Comparison of ENCODE assay signal across 9 mouse cellular contexts in the genomic region with DNA sequence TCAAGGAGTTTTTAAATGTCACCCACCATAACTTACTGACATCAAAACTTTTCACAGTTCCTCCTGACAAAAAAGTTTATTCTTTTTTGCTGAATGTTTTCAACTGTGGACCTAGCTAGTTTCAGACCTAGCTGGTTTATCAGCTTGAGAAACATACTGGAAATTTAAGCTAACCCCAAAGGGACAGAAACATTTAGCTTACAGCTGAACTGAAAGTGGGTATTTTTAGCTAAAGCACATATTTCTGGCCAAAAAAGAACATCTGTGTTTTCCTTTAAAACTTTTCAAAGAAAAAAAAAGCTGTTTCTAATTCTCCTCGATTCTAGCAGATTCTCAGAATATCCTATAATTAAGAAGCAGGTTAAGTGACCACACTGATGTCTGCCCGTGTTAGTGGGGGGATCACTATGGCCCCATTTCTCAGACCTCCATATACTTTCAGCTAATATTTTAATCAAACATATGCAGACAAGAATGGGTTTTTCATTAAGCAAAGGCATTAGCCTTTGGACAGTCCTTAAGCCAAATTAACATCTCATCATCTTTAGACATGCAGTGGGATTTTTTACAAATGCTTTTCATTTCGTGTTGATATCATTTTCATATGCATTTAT. TPM values are rescaled to one million over a fixed set of nuclear protein-coding genes. Genes with fewer than 3 reads are reported as not detected.
A peak's percentile ranks its signal among the peaks of the same experiment; 100 is the strongest.
DNase-seq lines count a peak whose midpoint lies in the region; ATAC-seq and TF ChIP-seq lines count a peak whose summit lies in the region.
"Had no signal": no experiment of that assay in that cellular context is flagged by ENCODE, and none has a peak within 500 bp of the region (broad histone marks: within the 10 kb centered on the region; RNA-seq: fewer than 3 reads in every experiment).

No protein-coding gene starts in this region.

- no peak overlapping the region for H3K27ac ChIP-seq in kidney, postnatal 0 days
- H3K27ac ChIP-seq in embryonic facial prominence, embryonic 13.5 days = no peak overlapping the region
- H3K27ac ChIP-seq in intestine, embryonic 14.5 days (ENCODE audit: low read depth) = no peak overlapping the region
- H3K27ac ChIP-seq in midbrain, postnatal 0 days (ENCODE audit: low read depth, low read length) = no peak overlapping the region

- H3K4me3 ChIP-seq in kidney, postnatal 0 days (replicated peaks; ENCODE audit: low read depth, low read length) = peak overlapping the region; percentile 80
- peak overlapping the region; percentile 83 for H3K4me3 ChIP-seq in embryonic facial prominence, embryonic 13.5 days
- H3K4me3 ChIP-seq in intestine, embryonic 14.5 days (ENCODE audit: low read depth, low read length) = peak overlapping the region; percentile 60
- H3K4me3 ChIP-seq in midbrain, postnatal 0 days (ENCODE audit: low read depth, low read length) = peak overlapping the region; percentile 74

- no peak for ATAC-seq in kidney, postnatal 0 days (replicated peaks; ENCODE audit: low FRiP score, low read depth)
- ATAC-seq in embryonic facial prominence, embryonic 13.5 days (ENCODE audit: insufficient number of reproducible peaks, insufficient read depth, low FRiP score, low TSS enrichment, low read depth) = no peak
- no peak for ATAC-seq in intestine, embryonic 14.5 days (replicated peaks; ENCODE audit: low FRiP score, low TSS enrichment, low read depth)
- no peak for ATAC-seq in midbrain, postnatal 0 days (ENCODE audit: low FRiP score)

- H3K4me2 ChIP-seq in kidney, postnatal 0 days (ENCODE audit: low read length) = peak overlapping the region; percentile 70
- H3K4me2 ChIP-seq in embryonic facial prominence, embryonic 13.5 days = peak overlapping the region; percentile 71
- H3K4me2 ChIP-seq in intestine, embryonic 14.5 days (ENCODE audit: low read length) = peak overlapping the region; percentile 65
- peak overlapping the region; percentile 42 for H3K4me2 ChIP-seq in midbrain, postnatal 0 days (ENCODE audit: low read depth, low read length, poor library complexity, severe bottlenecking)

- peak overlapping the region; percentile 91; the same call in 1 of the 2 replicates for H3K9ac ChIP-seq in kidney, postnatal 0 days (ENCODE audit: low read depth, low read length)
- H3K9ac ChIP-seq in embryonic facial prominence, embryonic 13.5 days = no peak overlapping the region; the same call in 1 of the 2 replicates
- H3K9ac ChIP-seq in intestine, embryonic 14.5 days (ENCODE audit: low read length) = peak overlapping the region; percentile 92
- 0 out of 2 replicates have a peak overlapping the region, but pooled peaks have one; percentile 24 for H3K9ac ChIP-seq in midbrain, postnatal 0 days (replicated peaks; ENCODE audit: low read length, poor library complexity, severe bottlenecking)

- peak; percentile 16 for DNase-seq in kidney, postnatal 0 days (ENCODE audit: low spot score)
- no peak for DNase-seq in kidney, adult 18-20 months
- no peak for DNase-seq in intestine, embryonic 14.5 days (ENCODE audit: low spot score)
- DNase-seq in midbrain, postnatal 0 days (ENCODE audit: low spot score) = no peak
- DNase-seq in right cerebral cortex, postnatal 25 days = no peak
- no peak for DNase-seq in ovary, postnatal 14 days (ENCODE audit: low spot score)
- no peak for DNase-seq in thymus, adult 18-20 months

- no peaks in the 10 kb centered on the region for H3K9me3 ChIP-seq in kidney, postnatal 0 days (replicated peaks; ENCODE audit: low read length)
- no peaks in the 10 kb centered on the region for H3K9me3 ChIP-seq in embryonic facial prominence, embryonic 13.5 days
- no peaks in the 10 kb centered on the region for H3K9me3 ChIP-seq in intestine, embryonic 14.5 days (ENCODE audit: control insufficient read depth, low read length)
- no peaks in the 10 kb centered on the region for H3K9me3 ChIP-seq in midbrain, postnatal 0 days (ENCODE audit: low read length)

- peaks cover 2% of the 10 kb centered on the region; the same call in 1 of the 2 replicates for H3K36me3 ChIP-seq in kidney, postnatal 0 days (ENCODE audit: insufficient read depth, low read length)
- H3K36me3 ChIP-seq in embryonic facial prominence, embryonic 13.5 days = peaks cover 3% of the 10 kb centered on the region
- peaks cover 3% of the 10 kb centered on the region; the same call in 1 of the 2 replicates for H3K36me3 ChIP-seq in intestine, embryonic 14.5 days (ENCODE audit: control insufficient read depth, insufficient read depth, low read length)
- H3K36me3 ChIP-seq in midbrain, postnatal 0 days (ENCODE audit: insufficient read depth, low read length) = no peaks in the 10 kb centered on the region; the same call in 1 of the 2 replicates

- no peak for TF ChIP-seq CTCF in kidney, postnatal 0 days (IDR thresholded peaks at IDR 0.05; ENCODE audit: low read depth)
- TF ChIP-seq CTCF in midbrain, postnatal 0 days (IDR thresholded peaks at IDR 0.05) = no peak

- no peaks in the 10 kb centered on the region for H3K27me3 ChIP-seq in kidney, postnatal 0 days (ENCODE audit: insufficient read depth, low read length)
- no peaks in the 10 kb centered on the region for H3K27me3 ChIP-seq in embryonic facial prominence, embryonic 13.5 days
- H3K27me3 ChIP-seq in intestine, embryonic 14.5 days (replicated peaks; ENCODE audit: control insufficient read depth, insufficient read depth, low read length) = no peaks in the 10 kb centered on the region
- no peaks in the 10 kb centered on the region for H3K27me3 ChIP-seq in midbrain, postnatal 0 days (ENCODE audit: insufficient read depth, low read length)
- H3K27me3 ChIP-seq: Patski had no signal

- 36% methylated on average over 3 of the region's 3 CpGs for WGBS in kidney, postnatal 0 days
- 21% methylated on average over 3 of the region's 3 CpGs for whole genome bisulfite sequencing in embryonic facial prominence, embryonic 13.5 days
- 45% methylated on average over 3 of the region's 3 CpGs for WGBS in intestine, embryonic 14.5 days
- WGBS in midbrain, postnatal 0 days = 39% methylated on average over 3 of the region's 3 CpGs

- H3K4me1 ChIP-seq in kidney, postnatal 0 days (replicated peaks; ENCODE audit: insufficient read depth, low read length) = peaks cover 10% of the 10 kb centered on the region; the same call in 1 of the 2 replicates
- H3K4me1 ChIP-seq in embryonic facial prominence, embryonic 13.5 days = peaks cover 15% of the 10 kb centered on the region
- 0 out of 2 replicates have a peak, but pooled peaks cover 9% of the 10 kb centered on the region for H3K4me1 ChIP-seq in intestine, embryonic 14.5 days (replicated peaks; ENCODE audit: control insufficient read depth, insufficient read depth, low read length)
- peaks cover 4% of the 10 kb centered on the region; the same call in 1 of the 2 replicates for H3K4me1 ChIP-seq in midbrain, postnatal 0 days (ENCODE audit: insufficient read depth, low read length)

RNA-seq across cellular contexts. Expression of gene Gpcpd1, which starts 10.9 kb away (rescaled TPM):
- polyA plus RNA-seq in kidney, postnatal 0 days (2015; fragmentation: Nextera tagmentation; extraction: Ambion mirVana) = 34.3 and 35.3 TPM in 2 replicates
- polyA plus RNA-seq in embryonic facial prominence, embryonic 13.5 days (2015; fragmentation: Nextera tagmentation; extraction: Ambion mirVana) = 54.7 and 56.4 TPM in 2 replicates
- polyA plus RNA-seq in intestine, embryonic 14.5 days (2014; fragmentation: Nextera tagmentation; extraction: Ambion mirVana) = 29.2 and 30.7 TPM in 2 replicates
- total RNA-seq in midbrain, postnatal 0 days (2014; rRNA removed) = 55.7 and 78.6 TPM in 2 replicates
- polyA plus RNA-seq in midbrain, postnatal 0 days (2015; fragmentation: Nextera tagmentation; extraction: Ambion mirVana) = 82.9 and 84.0 TPM in 2 replicates
